Mouse (Mus musculus) erythroid progenitor cell, adult 5-6 weeks (primary cell): ENCODE data around the gene Acad10. TPM values are rescaled to one million over a fixed set of nuclear protein-coding genes. Genes with fewer than 3 reads are reported as not detected.
"Not testable (repeated sequence)": the region's sequence is repeated elsewhere in the genome, so short reads cannot be mapped to it uniquely, and the experiment has no call there.

Experiments used
- ATAC-seq: replicated peaks from 2 replicates; pipeline ENCODE4 v1.8.0; 2016; ENCODE audit warnings: moderate number of reproducible peaks, mild to moderate bottlenecking, moderate TSS enrichment, inconsistent platforms; ENCODE audit not compliant: poor library complexity, low FRiP score, severe bottlenecking
- total RNA-seq, 2 experiments: library from RNA; stranded (forward) in 1 of 2; stranded (reverse) in 1 of 2; fragments of 150-400 nt in 1 of 2; fragments of 186-747, 209-891 nt in 1 of 2; gene quantifications; 2 replicates each; pipeline versions ENCODE4 v1.2.3 to v1.2.4; 2015 to 2017; ENCODE audit warnings: low replicate concordance in 2 of 2

Acad10 gene
- total RNA-seq (2015; ENCODE audit: low replicate concordance) (not detected in 2 replicates), total RNA-seq (2017; ENCODE audit: low replicate concordance) (0.26 and 2.1 TPM in 2 replicates)

- peak; percentile 88 for ATAC-seq
Measured at GRCm38 (mm10) chr5:121660059-121660896, at the start of gene Acad10, which contains the start of gene Brap. Gene Acad10 (minus strand): TSS chr5:121660514. Gene Brap (plus strand): TSS chr5:121660563.

- ATAC-seq: no peak
Measured at GRCm38 (mm10) chr5:121704512-121705248, 44.4 kb upstream of the Acad10 start.

GRCm38 (mm10) chr5:121703341-121703740, 43.0 kb upstream of the Acad10 start:
- ATAC-seq: no peak

GRCm38 (mm10) chr5:121701111-121701769, 40.9 kb upstream of the Acad10 start:
- ATAC-seq: peak; percentile 95

- peak; percentile 8; the same call in 1 of the 2 replicates for ATAC-seq
Measured at GRCm38 (mm10) chr5:121700496-121700895, 40.2 kb upstream of the Acad10 start.

- no peak for ATAC-seq
Measured at GRCm38 (mm10) chr5:121699891-121700290, 39.6 kb upstream of the Acad10 start.

GRCm38 (mm10) chr5:121696761-121697160, 36.4 kb upstream of the Acad10 start:
- ATAC-seq: no peak

- no peak for ATAC-seq
Measured at GRCm38 (mm10) chr5:121692897-121693296, 32.6 kb upstream of the Acad10 start.

- ATAC-seq: not testable (repeated sequence)
Measured at GRCm38 (mm10) chr5:121691436-121691835, 31.1 kb upstream of the Acad10 start.

GRCm38 (mm10) chr5:121690482-121691211, 30.3 kb upstream of the Acad10 start:
- no peak for ATAC-seq

GRCm38 (mm10) chr5:121686113-121686898, 26.0 kb upstream of the Acad10 start:
- ATAC-seq: no peak

GRCm38 (mm10) chr5:121685495-121685894, 25.2 kb upstream of the Acad10 start:
- ATAC-seq: no peak

GRCm38 (mm10) chr5:121682250-121682649, 21.9 kb upstream of the Acad10 start:
- ATAC-seq: no peak

- ATAC-seq: peak; percentile 65
Measured at GRCm38 (mm10) chr5:121670412-121670811, 10.1 kb upstream of the Acad10 start.

GRCm38 (mm10) chr5:121668411-121668810, 8.1 kb upstream of the Acad10 start:
- ATAC-seq: no peak

GRCm38 (mm10) chr5:121667067-121667466, 6.8 kb upstream of the Acad10 start:
- no peak for ATAC-seq

GRCm38 (mm10) chr5:121664971-121665370, 4.7 kb upstream of the Acad10 start:
- ATAC-seq: no peak

- ATAC-seq: no peak
Measured at GRCm38 (mm10) chr5:121664078-121664477, 3.8 kb upstream of the Acad10 start.

- no peak for ATAC-seq
Measured at GRCm38 (mm10) chr5:121663456-121663855, 3.1 kb upstream of the Acad10 start.
